Mouse (Mus musculus) myocyte (in vitro differentiated cells): ENCODE data around the gene 1700042G07Rik.

Experiments used
- CEBPB ChIP-seq: IDR thresholded peaks from 2 replicates; pipeline ENCODE4 v1.6.1; 2011; ENCODE audit warnings: mild to moderate bottlenecking, moderate library complexity; ENCODE audit not compliant: poor library complexity, insufficient read depth, severe bottlenecking
- USF1 ChIP-seq: IDR thresholded peaks from one replicate; pipeline ENCODE4 v1.6.1; 2011; ENCODE audit warnings: low read depth, mild to moderate bottlenecking, control low read depth, moderate library complexity

DNA sequence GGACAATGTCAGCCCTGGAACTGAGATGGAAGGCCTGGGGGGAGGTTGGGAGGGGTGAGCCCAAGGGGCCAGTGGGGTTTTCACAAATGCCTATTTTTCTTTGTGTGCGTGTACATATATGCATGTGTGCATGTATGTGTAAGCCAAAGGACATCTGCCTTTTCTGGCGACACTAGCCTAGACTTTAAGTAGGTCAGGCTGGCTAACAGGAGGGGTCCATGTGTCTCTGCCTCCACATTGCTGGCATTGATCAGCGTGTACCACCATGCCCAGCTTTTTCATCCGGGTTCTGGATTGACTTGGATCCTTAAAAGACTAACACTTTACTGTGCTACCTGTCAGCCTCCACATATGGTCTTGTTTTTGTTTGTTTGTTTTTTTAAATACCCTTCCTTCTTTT lies 580 bp downstream of the 1700042G07Rik start:
- no peak for TF ChIP-seq USF1
- TF ChIP-seq CEBPB: no peak
